Mouse (Mus musculus): ENCODE data around the gene Gm10778. TPM values are rescaled to one million over a fixed set of nuclear protein-coding genes. Genes with fewer than 3 reads are reported as not detected.

Gm10778 gene
- polyA plus RNA-seq, 1 experiment from 2014 or later, result 2.9 TPM

- H3K9me3 ChIP-seq (replicated peaks; ENCODE audit: control insufficient read depth, low read length), result no peaks in the 10 kb centered on the region
- 0 out of 2 replicates have a peak, but pooled peaks cover 9% of the 10 kb centered on the region for H3K36me3 ChIP-seq (ENCODE audit: control insufficient read depth, insufficient read depth, low read length)
- no peak overlapping the region for H3K27ac ChIP-seq (ENCODE audit: low read depth, low read length)
- ATAC-seq (replicated peaks; ENCODE audit: insufficient number of reproducible peaks, low FRiP score, low TSS enrichment), result no peak
- no peaks in the 10 kb centered on the region for H3K27me3 ChIP-seq (ENCODE audit: control insufficient read depth, insufficient read depth, low read length)
- H3K4me1 ChIP-seq (ENCODE audit: control insufficient read depth, insufficient read depth, low read length), result peaks cover 8% of the 10 kb centered on the region
- H3K4me3 ChIP-seq (ENCODE audit: low read depth, low read length), result no peak overlapping the region
- no peak overlapping the region for H3K9ac ChIP-seq (ENCODE audit: low read depth, low read length)
- H3K4me2 ChIP-seq, result no peak overlapping the region
- WGBS (ENCODE audit: insufficient replicate concordance), result 56% methylated on average over 8 of the region's 8 CpGs
Observed at GRCm38 (mm10) chr10:81623441-81623840, 25.4 kb upstream of the Gm10778 start.

GRCm38 (mm10) chr10:81626101-81626993 is 22.5 kb upstream of the Gm10778 start:
- Histone ChIP-seq H3K4me1 (ENCODE audit: control insufficient read depth, insufficient read depth, low read length) (peaks cover 8% of the 10 kb centered on the region), H3K27ac (ENCODE audit: low read depth, low read length) (peak overlapping the region; percentile 91), H3K4me2 (peak overlapping the region; percentile 93), H3K9me3 (replicated peaks; ENCODE audit: control insufficient read depth, low read length) (no peaks in the 10 kb centered on the region), H3K9ac (ENCODE audit: low read depth, low read length) (peak overlapping the region; percentile 86), H3K36me3 (ENCODE audit: control insufficient read depth, insufficient read depth, low read length) (0 out of 2 replicates have a peak, but pooled peaks cover 9% of the 10 kb centered on the region), H3K4me3 (ENCODE audit: low read depth, low read length) (peak overlapping the region; percentile 74), H3K27me3 (ENCODE audit: control insufficient read depth, insufficient read depth, low read length) (no peaks in the 10 kb centered on the region)
- no peak; the same call in 1 of the 2 replicates for ATAC-seq (replicated peaks; ENCODE audit: insufficient number of reproducible peaks, low FRiP score, low TSS enrichment)
- 87% methylated on average over 22 of the region's 22 CpGs for WGBS (ENCODE audit: insufficient replicate concordance)

GRCm38 (mm10) chr10:81626994-81627835 is 21.6 kb upstream of the Gm10778 start, which contains the start of gene Sirt6:
Gene Sirt6 (minus strand): TSS chr10:81627797.
- Histone ChIP-seq H3K9ac (ENCODE audit: low read depth, low read length) (peak within 1 kb of the TSS; percentile 86), H3K4me2 (peak within 1 kb of the TSS; percentile 93), H3K4me1 (ENCODE audit: control insufficient read depth, insufficient read depth, low read length) (peaks cover 8% of the 10 kb centered on the region), H3K4me3 (ENCODE audit: low read depth, low read length) (peak within 1 kb of the TSS; percentile 74), H3K27me3 (ENCODE audit: control insufficient read depth, insufficient read depth, low read length) (no peaks in the 10 kb centered on the region), H3K9me3 (replicated peaks; ENCODE audit: control insufficient read depth, low read length) (no peaks in the 10 kb centered on the region), H3K36me3 (ENCODE audit: control insufficient read depth, insufficient read depth, low read length) (0 out of 2 replicates have a peak, but pooled peaks cover 9% of the 10 kb centered on the region), H3K27ac (ENCODE audit: low read depth, low read length) (peak within 1 kb of the TSS; percentile 91)
- WGBS (ENCODE audit: insufficient replicate concordance), result 5% methylated on average over 40 of the region's 40 CpGs
- ATAC-seq (replicated peaks; ENCODE audit: insufficient number of reproducible peaks, low FRiP score, low TSS enrichment), result peak; percentile 83

- peaks cover 8% of the 10 kb centered on the region for H3K4me1 ChIP-seq (ENCODE audit: control insufficient read depth, insufficient read depth, low read length)
- 0 out of 2 replicates have a peak, but pooled peaks have one; percentile 11 for ATAC-seq (replicated peaks; ENCODE audit: insufficient number of reproducible peaks, low FRiP score, low TSS enrichment)
- no peaks in the 10 kb centered on the region for H3K9me3 ChIP-seq (replicated peaks; ENCODE audit: control insufficient read depth, low read length)
- peak overlapping the region; percentile 74 for H3K4me3 ChIP-seq (ENCODE audit: low read depth, low read length)
- H3K4me2 ChIP-seq, result peak overlapping the region; percentile 93
- H3K27me3 ChIP-seq (ENCODE audit: control insufficient read depth, insufficient read depth, low read length), result no peaks in the 10 kb centered on the region
- WGBS (ENCODE audit: insufficient replicate concordance), result 52% methylated on average over 7 of the region's 7 CpGs
- H3K27ac ChIP-seq (ENCODE audit: low read depth, low read length), result peak overlapping the region; percentile 91
- H3K9ac ChIP-seq (ENCODE audit: low read depth, low read length), result peak overlapping the region; percentile 86
- 0 out of 2 replicates have a peak, but pooled peaks cover 6% of the 10 kb centered on the region for H3K36me3 ChIP-seq (ENCODE audit: control insufficient read depth, insufficient read depth, low read length)
Observed at GRCm38 (mm10) chr10:81627836-81628220, 21.0 kb upstream of the Gm10778 start.

GRCm38 (mm10) chr10:81628390-81628789 is 20.5 kb upstream of the Gm10778 start, which contains the start of gene Ankrd24:
Gene Ankrd24 (plus strand): TSS chr10:81628540.
- Histone ChIP-seq H3K4me2 (peak within 1 kb of the TSS; percentile 93), H3K4me3 (ENCODE audit: low read depth, low read length) (peak within 1 kb of the TSS; percentile 74), H3K9ac (ENCODE audit: low read depth, low read length) (peak within 1 kb of the TSS; percentile 86), H3K36me3 (ENCODE audit: control insufficient read depth, insufficient read depth, low read length) (0 out of 2 replicates have a peak, but pooled peaks cover 6% of the 10 kb centered on the region), H3K4me1 (ENCODE audit: control insufficient read depth, insufficient read depth, low read length) (peaks cover 8% of the 10 kb centered on the region), H3K27me3 (ENCODE audit: control insufficient read depth, insufficient read depth, low read length) (no peaks in the 10 kb centered on the region), H3K9me3 (replicated peaks; ENCODE audit: control insufficient read depth, low read length) (no peaks in the 10 kb centered on the region), H3K27ac (ENCODE audit: low read depth, low read length) (peak within 1 kb of the TSS; percentile 91)
- ATAC-seq (replicated peaks; ENCODE audit: insufficient number of reproducible peaks, low FRiP score, low TSS enrichment), result no peak
- WGBS (ENCODE audit: insufficient replicate concordance), result 76% methylated on average over 16 of the region's 16 CpGs

GRCm38 (mm10) chr10:81633253-81634099 is 15.4 kb upstream of the Gm10778 start:
- Histone ChIP-seq H3K4me2 (peak overlapping the region; percentile 65), H3K27ac (ENCODE audit: low read depth, low read length) (peak overlapping the region; percentile 11; the same call in 1 of the 2 replicates), H3K9me3 (replicated peaks; ENCODE audit: control insufficient read depth, low read length) (no peaks in the 10 kb centered on the region), H3K4me1 (ENCODE audit: control insufficient read depth, insufficient read depth, low read length) (peaks cover 3% of the 10 kb centered on the region; the same call in 1 of the 2 replicates), H3K9ac (ENCODE audit: low read depth, low read length) (peak overlapping the region; percentile 72), H3K27me3 (ENCODE audit: control insufficient read depth, insufficient read depth, low read length) (no peaks in the 10 kb centered on the region), H3K4me3 (ENCODE audit: low read depth, low read length) (peak overlapping the region; percentile 45), H3K36me3 (ENCODE audit: control insufficient read depth, insufficient read depth, low read length) (no peaks in the 10 kb centered on the region)
- 4% methylated on average over 36 of the region's 37 CpGs for WGBS (ENCODE audit: insufficient replicate concordance)
- ATAC-seq (replicated peaks; ENCODE audit: insufficient number of reproducible peaks, low FRiP score, low TSS enrichment), result peak; percentile 88

GRCm38 (mm10) chr10:81636338-81636737 is 12.5 kb upstream of the Gm10778 start:
- no peak overlapping the region for H3K27ac ChIP-seq (ENCODE audit: low read depth, low read length)
- WGBS (ENCODE audit: insufficient replicate concordance), result 13% methylated on average over 8 of the region's 8 CpGs
- no peaks in the 10 kb centered on the region for H3K27me3 ChIP-seq (ENCODE audit: control insufficient read depth, insufficient read depth, low read length)
- H3K4me3 ChIP-seq (ENCODE audit: low read depth, low read length), result no peak overlapping the region
- H3K36me3 ChIP-seq (ENCODE audit: control insufficient read depth, insufficient read depth, low read length), result no peaks in the 10 kb centered on the region
- peaks cover 3% of the 10 kb centered on the region; the same call in 1 of the 2 replicates for H3K4me1 ChIP-seq (ENCODE audit: control insufficient read depth, insufficient read depth, low read length)
- H3K4me2 ChIP-seq, result no peak overlapping the region
- no peak for ATAC-seq (replicated peaks; ENCODE audit: insufficient number of reproducible peaks, low FRiP score, low TSS enrichment)
- no peak overlapping the region for H3K9ac ChIP-seq (ENCODE audit: low read depth, low read length)
- H3K9me3 ChIP-seq (replicated peaks; ENCODE audit: control insufficient read depth, low read length), result no peaks in the 10 kb centered on the region

Measured in heart, embryonic 11.5 days (tissue).